Mouse (Mus musculus) splenic B cell, adult 2 months (primary cell): ENCODE results near the gene Eml5.

ENCODE experiments used
- DNase-seq: peaks from one replicate; pipeline ENCODE4 v3.0.0-alpha.2; 2011; ENCODE audit warnings: low read depth, low spot score
- H3K27me3 ChIP-seq: 2 replicates; pipeline ENCODE4 v1.6.1; 2012; ENCODE audit warnings: mild to moderate bottlenecking, low read length, moderate library complexity, mixed read lengths; ENCODE audit not compliant: control insufficient read depth, poor library complexity, insufficient read depth, severe bottlenecking
- H3K36me3 ChIP-seq: 2 replicates; pipeline ENCODE4 v1.6.1; 2012; ENCODE audit warnings: mild to moderate bottlenecking, low read length, moderate library complexity, mixed read lengths; ENCODE audit not compliant: control insufficient read depth, poor library complexity, insufficient read depth, severe bottlenecking

The Eml5 gene

GRCm38 (mm10) chr12:98872836-98873235 is 28.4 kb downstream of the Eml5 start:
- no peak for DNase-seq
- H3K36me3 ChIP-seq, result 0 out of 2 replicates have a peak, but pooled peaks cover 2% of the 10 kb centered on the region
- H3K27me3 ChIP-seq, result no peaks in the 10 kb centered on the region

- no peaks in the 10 kb centered on the region for H3K36me3 ChIP-seq
- H3K27me3 ChIP-seq, result no peaks in the 10 kb centered on the region
- DNase-seq, result peak; percentile 8
Measured at GRCm38 (mm10) chr12:98863436-98863835, 37.8 kb downstream of the Eml5 start.

- no peak for DNase-seq
- Histone ChIP-seq H3K36me3 (no peaks in the 10 kb centered on the region), H3K27me3 (no peaks in the 10 kb centered on the region)
Measured at GRCm38 (mm10) chr12:98860316-98860715, 41.0 kb downstream of the Eml5 start.

- H3K27me3 ChIP-seq, result no peaks in the 10 kb centered on the region
- peak; percentile 67 for DNase-seq
- H3K36me3 ChIP-seq, result no peaks in the 10 kb centered on the region
Measured at GRCm38 (mm10) chr12:98850767-98851166, 50.5 kb downstream of the Eml5 start.

- Histone ChIP-seq H3K27me3 (no peaks in the 10 kb centered on the region), H3K36me3 (no peaks in the 10 kb centered on the region)
- DNase-seq, result no peak
Measured at GRCm38 (mm10) chr12:98844774-98845173, 56.5 kb downstream of the Eml5 start.

- DNase-seq, result peak; percentile 11
- no peaks in the 10 kb centered on the region for H3K27me3 ChIP-seq
Measured at GRCm38 (mm10) chr12:98840135-98840534, 61.1 kb downstream of the Eml5 start.

GRCm38 (mm10) chr12:98837940-98838339 is 63.3 kb downstream of the Eml5 start:
- H3K36me3 ChIP-seq, result no peaks in the 10 kb centered on the region
- DNase-seq, result no peak
- no peaks in the 10 kb centered on the region for H3K27me3 ChIP-seq

More at GRCm38 (mm10) chr12:98840135-98840534, 61.1 kb downstream of the Eml5 start:
- no peaks in the 10 kb centered on the region for H3K36me3 ChIP-seq

- Histone ChIP-seq H3K27me3 (no peaks in the 10 kb centered on the region), H3K36me3 (no peaks in the 10 kb centered on the region)
- DNase-seq, result no peak
Measured at GRCm38 (mm10) chr12:98835466-98835865, 65.8 kb downstream of the Eml5 start.

- Histone ChIP-seq H3K27me3 (no peaks in the 10 kb centered on the region), H3K36me3 (no peaks in the 10 kb centered on the region)
- DNase-seq, result no peak
Measured at GRCm38 (mm10) chr12:98834879-98835278, 66.4 kb downstream of the Eml5 start.

GRCm38 (mm10) chr12:98833901-98834300 is 67.4 kb downstream of the Eml5 start:
- Histone ChIP-seq H3K36me3 (no peaks in the 10 kb centered on the region), H3K27me3 (no peaks in the 10 kb centered on the region)
- no peak for DNase-seq

- Histone ChIP-seq H3K27me3 (no peaks in the 10 kb centered on the region), H3K36me3 (no peaks in the 10 kb centered on the region)
- no peak for DNase-seq
Measured at GRCm38 (mm10) chr12:98832929-98833598, 68.2 kb downstream of the Eml5 start.

GRCm38 (mm10) chr12:98831122-98831521 is 70.2 kb downstream of the Eml5 start:
- H3K36me3 ChIP-seq, result no peaks in the 10 kb centered on the region
- DNase-seq, result no peak
- no peaks in the 10 kb centered on the region for H3K27me3 ChIP-seq

- Histone ChIP-seq H3K36me3 (no peaks in the 10 kb centered on the region), H3K27me3 (no peaks in the 10 kb centered on the region)
- no peak for DNase-seq
Measured at GRCm38 (mm10) chr12:98820781-98821180, 80.5 kb downstream of the Eml5 start.

- no peaks in the 10 kb centered on the region for H3K36me3 ChIP-seq
- no peaks in the 10 kb centered on the region for H3K27me3 ChIP-seq
- DNase-seq, result no peak
Measured at GRCm38 (mm10) chr12:98804078-98804748, 97.1 kb downstream of the Eml5 start.

GRCm38 (mm10) chr12:98802245-98802644 is 99.0 kb downstream of the Eml5 start:
- Histone ChIP-seq H3K36me3 (no peaks in the 10 kb centered on the region), H3K27me3 (no peaks in the 10 kb centered on the region)
- no peak for DNase-seq
